Mouse (Mus musculus) heart, postnatal 0 days (tissue): ENCODE results near the gene Prkar1b.

Source experiments
- CTCF ChIP-seq: IDR thresholded peaks from 2 replicates; pipeline ENCODE4 v1.5.1; 2016; ENCODE audit warnings: antibody characterized with exemption, control low read depth, low read depth
- EP300 ChIP-seq: IDR thresholded peaks from 2 replicates; pipeline ENCODE4 v1.6.1; 2016; ENCODE audit warnings: antibody characterized with exemption, low read depth

DNA sequence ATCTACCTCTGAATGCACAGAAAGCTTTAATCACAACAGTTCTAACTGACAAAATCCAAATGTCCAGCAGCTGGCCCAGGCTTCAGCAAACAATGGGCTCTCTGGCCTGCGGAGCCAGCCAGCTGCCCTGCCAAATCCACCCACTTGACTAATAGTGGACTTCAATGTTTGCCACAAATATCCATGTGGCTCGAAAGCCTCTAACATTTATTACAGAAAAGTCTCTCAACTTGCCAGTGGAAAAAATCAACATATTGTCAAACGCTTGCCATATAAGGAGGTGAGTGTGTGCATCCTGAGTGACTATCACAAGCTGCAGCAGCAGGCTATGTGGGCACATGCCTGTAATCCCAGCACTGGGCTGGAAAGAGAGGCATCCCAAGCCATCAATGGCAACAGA lies 49.0 kb upstream of the Prkar1b start:
- TF ChIP-seq CTCF = no peak
- TF ChIP-seq EP300 = no peak
